Mouse (Mus musculus): Measurements from ENCODE around the gene Pkp1. TPM values are rescaled to one million over a fixed set of nuclear protein-coding genes. Genes with fewer than 3 reads are reported as not detected.

Pkp1 gene
- polyA plus RNA-seq, 1 experiment: 0.04 TPM

DNA sequence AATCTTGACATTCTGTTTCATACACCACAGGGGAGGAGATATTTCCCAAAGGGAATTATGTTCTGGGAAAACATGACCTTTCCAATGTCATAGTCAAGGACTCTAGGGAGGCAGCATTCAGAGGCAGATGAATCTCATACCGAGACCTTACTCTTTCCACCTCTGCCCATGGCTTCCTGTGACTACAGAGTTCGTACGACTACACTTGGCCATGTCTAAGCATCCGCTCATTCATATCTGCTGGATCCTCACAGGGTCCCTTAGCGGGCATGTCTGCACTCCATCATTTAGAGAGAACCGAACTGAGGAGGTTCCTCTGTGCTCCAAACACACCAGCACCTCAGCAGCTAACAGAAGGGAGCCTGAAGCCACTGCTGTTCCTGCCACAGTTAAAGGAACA lies 79.9 kb downstream of the Pkp1 start:
- Histone ChIP-seq H3K4me1 (peaks cover 38% of the 10 kb centered on the region), H3K4me3 (replicated peaks) (no peak overlapping the region), H3K27me3 (replicated peaks) (peaks cover 76% of the 10 kb centered on the region), H3K9me3 (no peaks in the 10 kb centered on the region), H3K36me3 (replicated peaks; ENCODE audit: low read length) (no peaks in the 10 kb centered on the region)
- no peak for TF ChIP-seq FLI1 (IDR thresholded peaks at IDR 0.05; ENCODE audit: low read length)
- no peak for TF ChIP-seq GATA1 (IDR thresholded peaks at IDR 0.05; ENCODE audit: borderline replicate concordance, low read length)

DNA sequence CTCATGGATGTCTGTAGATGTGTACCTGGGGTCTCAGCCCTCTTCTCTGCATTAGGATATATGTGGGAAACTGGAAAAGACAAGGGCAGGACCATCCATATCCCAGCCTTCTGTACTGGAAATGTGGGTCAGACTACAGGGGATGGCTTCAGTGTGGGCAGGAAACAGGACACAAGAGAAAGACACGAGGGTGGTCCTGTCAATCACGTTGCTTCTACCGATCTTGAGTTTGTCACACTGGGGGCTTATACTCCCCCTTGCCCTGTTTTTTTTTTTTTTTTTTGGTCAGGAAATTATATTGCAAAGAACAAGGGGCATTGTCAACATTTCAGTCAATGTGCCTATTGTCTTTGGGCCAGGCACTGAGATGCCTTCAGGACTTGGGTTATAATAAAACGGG lies 80.4 kb downstream of the Pkp1 start:
- Histone ChIP-seq H3K27me3 (replicated peaks) (peaks cover 76% of the 10 kb centered on the region), H3K4me1 (peaks cover 34% of the 10 kb centered on the region), H3K36me3 (replicated peaks; ENCODE audit: low read length) (no peaks in the 10 kb centered on the region), H3K4me3 (replicated peaks) (no peak overlapping the region), H3K9me3 (no peaks in the 10 kb centered on the region)
- TF ChIP-seq FLI1 (IDR thresholded peaks at IDR 0.05; ENCODE audit: low read length) (no peak), GATA1 (IDR thresholded peaks at IDR 0.05; ENCODE audit: borderline replicate concordance, low read length) (no peak)

DNA sequence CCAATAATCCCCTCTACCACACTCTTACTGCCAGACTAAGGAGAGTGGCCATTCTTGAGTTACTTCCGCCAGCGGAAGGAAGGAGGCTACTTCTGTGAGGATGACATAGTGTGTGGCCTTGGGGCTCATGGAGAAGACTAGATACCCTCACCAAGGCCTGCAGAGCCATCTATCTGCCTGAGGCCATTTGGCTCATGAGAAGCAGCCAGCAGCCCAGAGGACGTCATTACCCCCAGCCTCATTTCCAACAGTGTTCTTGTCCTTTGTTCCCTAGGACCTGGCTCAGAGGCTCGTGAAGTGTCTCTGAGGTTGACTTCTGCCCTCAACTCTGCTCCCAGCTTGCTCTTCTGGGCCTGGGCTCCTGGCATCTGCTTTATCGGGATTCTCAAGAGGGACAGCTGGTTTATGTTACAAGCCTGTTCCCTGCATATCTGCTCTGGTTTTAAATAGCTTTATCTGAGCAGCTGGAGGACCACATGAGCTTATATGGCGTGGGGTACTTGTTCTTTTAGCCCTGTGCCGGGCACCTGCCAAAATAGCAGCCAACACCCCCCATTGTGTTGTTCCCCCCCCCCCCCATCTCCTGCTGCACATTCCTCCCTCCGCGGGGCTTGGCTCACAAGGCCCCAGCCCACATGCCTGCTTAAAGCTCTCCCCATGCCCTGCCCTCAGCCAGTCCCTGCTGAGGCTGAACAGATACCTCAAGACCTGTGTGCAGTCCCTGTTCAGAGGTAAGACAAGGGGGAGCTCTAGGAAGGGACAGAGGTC lies 83.1 kb downstream of the Pkp1 start, which contains the start of gene Tnnt2:
TSS of gene Tnnt2 (plus strand) at position 639 of the 768 bp plus-strand sequence.
- Histone ChIP-seq H3K4me1 (peaks cover 19% of the 10 kb centered on the region), H3K27me3 (replicated peaks) (peaks cover 86% of the 10 kb centered on the region), H3K36me3 (replicated peaks; ENCODE audit: low read length) (no peaks in the 10 kb centered on the region), H3K4me3 (replicated peaks) (no peak within 1 kb of the TSS), H3K9me3 (no peaks in the 10 kb centered on the region)
- TF ChIP-seq FLI1 (IDR thresholded peaks at IDR 0.05; ENCODE audit: low read length) (no peak), GATA1 (IDR thresholded peaks at IDR 0.05; ENCODE audit: borderline replicate concordance, low read length) (no peak)

DNA sequence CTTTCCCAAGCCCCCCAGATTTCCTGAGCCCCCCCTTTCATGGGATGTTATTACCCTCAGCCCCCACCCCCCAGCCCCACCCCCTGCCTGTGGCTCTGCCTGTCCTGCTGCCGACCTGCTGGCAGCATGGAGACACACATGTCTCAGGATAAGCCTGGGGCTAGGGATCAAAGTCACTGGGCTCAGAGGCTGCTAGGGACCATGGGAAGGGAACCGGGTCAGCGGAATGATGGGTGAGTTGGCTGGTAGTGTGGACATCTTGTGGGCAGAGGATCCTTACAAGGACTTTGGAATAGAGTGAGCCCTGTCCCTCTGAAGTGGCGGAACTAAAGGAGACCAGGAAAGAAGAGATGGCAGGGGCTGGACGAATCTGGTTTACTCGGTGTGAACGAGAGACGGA lies 84.0 kb downstream of the Pkp1 start:
- Histone ChIP-seq H3K36me3 (replicated peaks; ENCODE audit: low read length) (no peaks in the 10 kb centered on the region), H3K27me3 (replicated peaks) (peaks cover 87% of the 10 kb centered on the region), H3K9me3 (no peaks in the 10 kb centered on the region), H3K4me1 (peaks cover 10% of the 10 kb centered on the region), H3K4me3 (replicated peaks) (no peak overlapping the region)
- TF ChIP-seq FLI1 (IDR thresholded peaks at IDR 0.05; ENCODE audit: low read length) (no peak), GATA1 (IDR thresholded peaks at IDR 0.05; ENCODE audit: borderline replicate concordance, low read length) (no peak)

DNA sequence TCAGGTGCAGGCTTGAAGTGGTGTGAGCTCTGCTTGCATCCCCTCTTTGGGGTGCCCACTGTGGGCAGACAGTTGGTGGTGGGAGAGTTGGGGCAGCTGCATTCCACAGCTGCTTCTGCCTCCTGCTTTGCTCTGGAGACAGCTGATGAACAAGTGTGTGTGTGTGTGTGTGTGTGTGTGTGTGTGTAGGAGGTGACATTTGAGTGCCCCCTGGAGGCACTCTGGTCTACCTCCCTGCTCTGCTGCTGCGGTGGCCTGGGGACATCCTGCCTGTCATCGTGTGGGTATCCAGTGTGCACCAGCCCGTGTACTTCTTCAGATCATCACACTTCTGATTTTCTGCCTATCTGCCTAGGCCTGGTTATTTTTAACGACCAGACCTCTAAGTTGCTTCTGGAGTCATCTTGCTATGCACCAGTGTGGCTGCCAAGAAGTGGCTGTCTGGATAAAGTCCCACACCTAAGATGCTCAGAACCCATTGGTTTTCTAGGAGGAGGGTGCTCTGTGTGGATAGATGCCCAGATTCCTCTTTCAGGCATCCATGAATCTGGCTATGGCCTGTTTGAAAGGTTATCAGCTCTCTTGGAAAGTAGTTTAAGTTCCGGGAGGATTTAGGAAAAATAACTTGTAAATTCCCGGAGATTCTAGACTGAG lies 84.7 kb downstream of the Pkp1 start:
- Histone ChIP-seq H3K9me3 (no peaks in the 10 kb centered on the region), H3K4me1 (peaks cover 10% of the 10 kb centered on the region), H3K27me3 (replicated peaks) (peaks cover 92% of the 10 kb centered on the region), H3K4me3 (replicated peaks) (no peak overlapping the region), H3K36me3 (replicated peaks; ENCODE audit: low read length) (no peaks in the 10 kb centered on the region)
- no peak for TF ChIP-seq GATA1 (IDR thresholded peaks at IDR 0.05; ENCODE audit: borderline replicate concordance, low read length)
- no peak for TF ChIP-seq FLI1 (IDR thresholded peaks at IDR 0.05; ENCODE audit: low read length)

DNA sequence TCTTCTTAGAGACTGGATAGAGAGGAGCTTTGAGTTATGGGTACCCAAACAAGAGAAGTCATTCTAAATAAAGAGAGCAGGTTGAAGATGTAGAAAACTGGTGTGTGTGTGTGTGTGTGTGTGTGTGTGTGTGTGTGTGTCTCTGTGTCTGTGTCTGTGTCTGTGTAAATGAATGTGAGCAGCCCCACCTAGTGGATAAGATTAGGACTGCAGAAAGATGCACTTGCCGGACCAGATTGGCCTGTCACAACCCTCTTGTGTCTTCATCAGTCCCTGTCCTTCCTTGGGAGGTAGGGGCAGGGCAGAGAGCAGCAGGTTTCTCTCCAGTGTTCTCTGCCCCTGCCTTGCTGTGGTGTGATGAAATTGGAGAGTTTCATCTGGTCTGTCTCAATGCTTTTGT lies 90.1 kb downstream of the Pkp1 start:
- peaks cover 92% of the 10 kb centered on the region for H3K27me3 ChIP-seq (replicated peaks)

DNA sequence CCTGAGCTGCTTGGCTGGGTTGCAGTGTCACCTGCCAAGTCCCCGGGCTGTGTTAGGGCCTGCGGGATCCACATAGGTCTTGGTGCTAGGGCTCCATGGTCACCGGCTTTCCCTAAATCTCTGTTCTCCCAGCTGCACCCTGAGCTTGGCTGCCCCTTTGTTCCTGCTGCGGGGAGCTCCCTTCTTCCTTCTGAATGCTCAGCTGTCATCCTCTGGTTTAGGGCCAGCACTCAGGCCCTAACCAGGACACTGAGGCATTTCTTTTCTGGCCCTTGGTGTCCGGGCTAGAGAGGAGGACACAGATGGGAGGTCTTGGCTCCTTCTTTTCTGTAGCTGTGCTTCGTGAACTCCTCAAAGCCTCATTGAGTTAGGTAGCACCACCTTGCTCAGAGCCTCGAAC lies 97.2 kb downstream of the Pkp1 start:
- no peak overlapping the region for H3K4me3 ChIP-seq (replicated peaks)
- H3K9me3 ChIP-seq: 0 out of 2 replicates have a peak, but pooled peaks cover 4% of the 10 kb centered on the region
- TF ChIP-seq GATA1 (IDR thresholded peaks at IDR 0.05; ENCODE audit: borderline replicate concordance, low read length): no peak
- no peak for TF ChIP-seq FLI1 (IDR thresholded peaks at IDR 0.05; ENCODE audit: low read length)
- peaks cover 11% of the 10 kb centered on the region for H3K4me1 ChIP-seq
- no peaks in the 10 kb centered on the region for H3K36me3 ChIP-seq (replicated peaks; ENCODE audit: low read length)
- H3K27me3 ChIP-seq (replicated peaks): peaks cover 94% of the 10 kb centered on the region

More for the DNA sequence above, 90.1 kb downstream of the Pkp1 start:
- Histone ChIP-seq H3K4me1 (no peaks in the 10 kb centered on the region), H3K36me3 (replicated peaks; ENCODE audit: low read length) (no peaks in the 10 kb centered on the region), H3K9me3 (0 out of 2 replicates have a peak, but pooled peaks cover 4% of the 10 kb centered on the region), H3K4me3 (replicated peaks) (no peak overlapping the region)
- TF ChIP-seq GATA1 (IDR thresholded peaks at IDR 0.05; ENCODE audit: borderline replicate concordance, low read length): no peak
- TF ChIP-seq FLI1 (IDR thresholded peaks at IDR 0.05; ENCODE audit: low read length): no peak

Other genes with a start within 250 kb of the Pkp1 start
- gene Csrp1, start 199.1 kb downstream of the Pkp1 start, polyA plus RNA-seq (2012; ENCODE audit: insufficient read depth, low replicate concordance): 55.5 and 121 TPM in 2 replicates
- 104 and 232 TPM in 2 replicates for gene Phlda3, start 153.1 kb downstream of the Pkp1 start, polyA plus RNA-seq (2012; ENCODE audit: insufficient read depth, low replicate concordance)
- 0.82 TPM in 1 of 2 replicates, not detected in the other for gene Tnni1, start 139.8 kb downstream of the Pkp1 start, polyA plus RNA-seq (2012; ENCODE audit: insufficient read depth, low replicate concordance)
- gene Lad1, start 100.6 kb downstream of the Pkp1 start, polyA plus RNA-seq (2012; ENCODE audit: insufficient read depth, low replicate concordance): 0.07 TPM in 1 of 2 replicates, not detected in the other
- gene Tnnt2, start 82.9 kb downstream of the Pkp1 start, polyA plus RNA-seq (2012; ENCODE audit: insufficient read depth, low replicate concordance): 0.59 TPM in 1 of 2 replicates, not detected in the other
- gene Igfn1, start 87.1 kb upstream of the Pkp1 start, polyA plus RNA-seq (2012; ENCODE audit: insufficient read depth, low replicate concordance): 0.12 and 0.43 TPM in 2 replicates
- 6.0 and 24.1 TPM in 2 replicates for gene Tmem9, start 88.9 kb upstream of the Pkp1 start, polyA plus RNA-seq (2012; ENCODE audit: insufficient read depth, low replicate concordance)
- gene Ascl5, start 131.6 kb upstream of the Pkp1 start, polyA plus RNA-seq (2012; ENCODE audit: insufficient read depth, low replicate concordance): not detected in 2 replicates
- not detected in 2 replicates for gene Cacna1s, start 133.5 kb upstream of the Pkp1 start, polyA plus RNA-seq (2012; ENCODE audit: insufficient read depth, low replicate concordance)
- 8.3 and 9.3 TPM in 2 replicates for gene Kif21b, start 212.2 kb upstream of the Pkp1 start, polyA plus RNA-seq (2012; ENCODE audit: insufficient read depth, low replicate concordance)